Mouse (Mus musculus) embryo, embryonic 11 days (tissue): ENCODE measurements around the gene Khdc4.

ENCODE experiments used
- DNase-seq: peaks from one replicate; pipeline ENCODE4 v3.0.0-alpha.2; 2015

The Khdc4 gene

DNA sequence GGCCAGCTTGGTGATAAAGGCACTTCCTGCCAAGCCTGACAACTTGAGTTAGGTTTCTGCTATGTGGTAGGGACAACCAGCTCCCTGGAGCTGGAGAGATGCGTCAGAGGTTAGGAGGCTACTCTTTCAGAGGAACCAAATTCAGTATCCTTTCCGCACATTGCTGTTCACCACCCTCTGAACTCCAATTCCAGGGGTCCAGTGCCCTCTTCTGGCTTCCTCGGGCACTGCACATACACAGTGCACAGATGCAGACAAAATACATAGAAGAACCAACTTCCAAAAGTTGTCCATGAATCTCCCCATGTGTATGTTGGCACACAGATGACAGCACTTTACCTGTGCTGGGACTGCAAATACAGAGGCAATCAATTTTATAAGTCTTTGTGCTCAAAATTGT lies 53.0 kb downstream of the Khdc4 start:
- peak; percentile 47 for DNase-seq

DNA sequence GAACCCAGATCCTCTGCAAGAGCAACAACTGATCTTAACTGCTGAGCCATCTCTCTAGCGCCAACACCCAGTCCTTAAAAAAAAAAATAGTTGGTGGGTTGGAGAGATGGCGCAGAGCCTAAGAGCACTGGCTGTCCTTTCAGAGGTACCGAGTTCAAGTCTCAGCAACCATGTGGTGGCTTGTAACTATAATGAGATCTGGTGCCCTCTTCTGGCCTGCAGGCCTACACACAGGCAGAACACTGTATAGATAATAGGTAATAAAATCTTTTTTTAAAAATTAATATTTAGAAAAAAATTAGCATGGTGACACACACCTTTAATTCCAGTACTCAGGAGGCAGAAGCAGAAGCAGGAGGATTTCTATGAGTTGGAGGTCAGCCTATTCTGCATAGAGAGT lies 54.5 kb downstream of the Khdc4 start:
- DNase-seq = no peak

DNA sequence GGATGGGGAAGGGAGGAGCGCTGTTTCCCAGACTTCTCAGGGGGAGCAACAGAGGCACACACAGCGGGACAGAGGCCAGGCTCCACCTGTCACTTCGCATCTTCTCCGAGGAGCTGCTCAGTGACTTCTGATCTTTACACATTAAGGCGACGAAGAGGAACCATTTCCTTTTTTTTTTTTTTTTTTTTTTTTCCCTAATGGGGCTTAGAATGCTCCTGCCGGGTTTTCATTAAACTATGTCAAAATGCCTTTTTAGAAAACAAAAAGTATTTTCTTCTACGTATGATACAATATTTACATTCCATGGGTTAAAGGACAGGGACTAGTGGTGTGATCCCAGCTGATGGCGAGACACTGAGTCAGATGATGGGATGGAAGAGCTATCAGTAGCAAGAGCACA lies 59.9 kb downstream of the Khdc4 start:
- DNase-seq = no peak

DNA sequence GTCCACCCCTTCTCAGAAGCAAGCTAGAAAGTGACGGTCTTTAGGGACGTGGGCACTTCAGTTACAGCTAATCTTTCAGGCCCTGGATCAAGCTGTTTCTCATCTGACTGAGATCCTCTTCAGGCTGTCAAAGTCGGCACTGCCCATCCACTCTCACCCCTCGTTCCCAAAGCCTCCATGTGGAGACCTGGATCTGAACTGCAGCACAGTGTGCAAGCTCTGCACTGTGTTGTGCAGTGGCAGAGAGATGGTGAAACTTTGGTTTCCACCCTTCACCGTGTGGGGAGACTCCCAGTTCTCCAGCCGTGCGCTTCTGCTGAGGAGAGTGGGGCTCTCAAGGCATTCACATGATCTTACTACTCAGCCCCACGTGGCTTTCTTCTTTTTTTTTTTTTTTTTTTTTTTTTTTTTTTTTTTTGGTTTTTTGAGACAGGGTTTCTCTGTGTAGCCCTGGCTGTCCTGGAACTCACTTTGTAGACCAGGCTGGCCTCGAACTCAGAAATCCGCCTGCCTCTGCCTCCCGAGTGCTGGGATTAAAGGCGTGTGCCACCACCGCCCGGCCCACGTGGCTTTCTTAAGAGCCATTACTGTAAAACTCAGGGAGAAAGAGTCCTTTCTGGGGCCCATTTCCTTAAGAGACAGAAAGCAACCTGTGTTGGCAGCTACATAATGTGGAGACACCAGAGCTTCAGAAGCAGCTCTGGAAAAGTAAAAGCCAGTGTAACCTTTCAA lies 60.7 kb downstream of the Khdc4 start:
- DNase-seq = no peak

DNA sequence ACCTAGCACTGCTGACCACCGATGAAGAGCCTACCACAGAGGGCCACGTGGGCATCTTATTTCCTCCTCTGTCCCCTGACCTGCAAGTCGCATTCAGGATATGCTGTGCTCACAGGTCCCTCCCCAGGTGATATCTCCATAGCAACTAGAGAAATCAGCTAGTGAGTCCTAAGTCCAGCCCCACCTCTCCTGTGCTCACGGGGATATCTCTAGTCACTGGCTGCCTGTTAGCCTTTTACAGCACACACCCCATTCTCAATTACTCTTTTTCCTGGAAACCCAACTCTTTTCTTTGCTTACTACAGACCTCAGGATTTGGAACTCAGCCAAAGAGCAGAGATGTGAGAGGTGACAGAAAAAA lies 61.2 kb downstream of the Khdc4 start:
- no peak for DNase-seq

DNA sequence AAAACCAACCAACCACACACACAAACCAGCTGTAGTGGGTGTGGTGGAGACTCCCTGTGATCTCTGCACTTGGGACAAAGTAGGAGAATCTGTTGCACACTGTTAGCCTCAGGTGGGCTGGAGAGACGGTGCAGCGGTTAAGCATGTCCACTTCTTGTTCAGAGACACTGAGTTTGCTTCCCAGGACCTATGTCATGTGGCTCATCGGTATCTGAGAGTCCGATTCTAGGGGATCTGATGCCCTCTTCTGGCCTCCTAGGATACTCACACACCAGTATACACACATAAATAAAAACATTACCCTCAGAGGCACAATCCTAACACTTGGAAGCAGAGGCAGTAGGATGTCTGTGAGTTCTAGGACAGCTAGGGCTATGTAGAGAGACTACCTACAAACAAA lies 68.7 kb downstream of the Khdc4 start:
- peak; percentile 28 for DNase-seq

DNA sequence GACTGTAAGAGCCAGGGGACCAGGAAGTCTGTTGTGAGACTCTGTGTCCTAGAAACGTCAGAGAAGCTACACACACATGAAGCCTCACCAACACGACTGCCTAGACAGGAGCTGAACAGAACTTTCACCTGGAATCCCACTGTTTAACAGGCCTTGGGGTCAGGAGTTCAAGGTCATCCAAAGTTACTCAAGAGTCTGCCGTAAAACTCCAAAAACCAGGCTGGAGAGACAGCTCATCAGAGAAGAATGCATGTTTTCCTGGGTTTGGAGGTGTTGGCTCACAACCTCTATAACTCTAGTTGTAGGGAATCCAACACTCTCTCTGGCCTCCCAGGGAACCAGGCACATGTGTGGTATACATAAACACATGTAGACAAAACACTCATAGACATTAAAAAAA lies 69.9 kb downstream of the Khdc4 start:
- no peak for DNase-seq

DNA sequence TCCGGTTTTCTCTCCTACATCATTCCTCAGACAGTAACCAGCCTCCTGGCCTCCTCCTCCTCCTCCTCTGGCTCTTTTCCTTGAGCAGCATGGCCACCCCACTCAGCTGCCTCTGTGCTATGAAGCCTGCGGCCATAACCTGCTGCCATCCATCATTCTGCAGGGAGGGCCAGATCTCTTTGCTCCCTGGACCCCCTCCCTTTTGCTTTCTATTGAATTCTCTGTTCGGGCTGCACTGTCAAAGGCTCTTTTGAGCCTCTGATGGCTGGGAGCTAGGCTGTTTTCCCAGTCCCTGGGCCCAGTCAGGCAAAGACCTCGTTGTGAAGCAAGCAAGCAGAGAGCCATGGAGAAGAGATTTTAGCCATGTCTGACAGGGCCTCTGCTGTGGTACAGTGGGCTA lies 70.7 kb downstream of the Khdc4 start:
- peak; percentile 53 for DNase-seq

DNA sequence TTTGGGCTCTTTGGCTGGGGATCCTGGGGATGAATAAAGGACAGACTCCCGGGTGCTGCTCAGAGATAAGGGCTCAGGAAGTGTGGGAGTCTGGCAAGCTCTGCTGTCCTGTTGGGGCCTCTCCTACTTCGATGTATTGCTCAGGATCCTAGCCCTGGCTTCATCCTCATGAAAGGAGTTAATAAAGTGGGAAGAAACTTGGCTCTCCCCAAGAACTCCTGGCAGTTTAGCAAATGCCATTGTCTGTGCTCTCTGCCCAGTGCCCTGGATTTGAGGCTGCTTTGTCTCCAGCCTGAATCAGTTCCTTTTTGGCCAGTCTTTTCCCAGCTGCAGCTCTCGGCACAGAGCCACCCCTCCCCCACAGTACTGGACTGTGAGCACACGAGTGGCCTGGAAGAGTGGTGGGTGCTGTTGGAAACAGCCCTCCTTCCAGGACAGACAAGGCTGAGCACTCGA lies 72.5 kb downstream of the Khdc4 start:
- DNase-seq = peak; percentile 80

DNA sequence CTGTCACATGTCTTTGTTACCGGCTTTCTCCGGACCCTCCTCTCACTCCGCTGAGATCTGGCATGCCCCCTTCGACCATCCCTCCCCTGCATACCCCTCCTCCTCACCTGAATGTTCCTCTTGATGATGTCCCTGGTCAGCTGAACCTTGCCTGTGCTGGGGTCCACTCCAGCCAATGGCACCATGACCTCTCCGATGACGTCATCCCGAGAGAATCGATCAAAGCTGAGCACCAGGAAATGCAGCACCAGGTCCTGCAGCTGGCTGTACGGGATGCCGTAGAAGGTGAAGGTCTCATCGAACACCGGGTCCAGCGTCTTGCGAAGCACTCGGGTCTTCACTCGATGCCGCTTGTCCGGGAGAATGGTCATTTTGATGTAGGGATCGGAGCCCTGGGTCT lies 76.0 kb downstream of the Khdc4 start:
- no peak for DNase-seq

DNA sequence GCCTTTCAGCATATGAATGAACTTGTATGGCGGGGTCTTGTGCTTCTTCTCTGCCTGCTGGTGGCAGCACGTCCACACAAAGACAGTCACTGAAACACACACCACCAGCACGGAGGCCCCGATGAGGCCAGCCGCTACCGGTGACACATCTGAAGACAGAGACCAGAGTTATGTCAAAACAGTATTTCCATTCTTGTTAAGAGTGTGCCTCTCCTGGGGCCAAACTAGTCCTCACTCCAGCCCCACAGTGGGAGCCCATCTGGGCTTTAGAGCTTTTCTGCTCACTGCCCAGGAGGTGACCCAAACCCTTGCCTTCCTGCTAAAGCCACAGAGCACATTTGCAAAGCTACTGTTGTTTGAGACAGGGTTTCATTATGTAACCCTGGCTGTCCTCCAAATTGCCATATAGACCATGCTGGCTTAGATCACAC lies 76.8 kb downstream of the Khdc4 start:
- DNase-seq = no peak
